ENCODE assay signal across 8 mouse cellular contexts in the genomic region with DNA sequence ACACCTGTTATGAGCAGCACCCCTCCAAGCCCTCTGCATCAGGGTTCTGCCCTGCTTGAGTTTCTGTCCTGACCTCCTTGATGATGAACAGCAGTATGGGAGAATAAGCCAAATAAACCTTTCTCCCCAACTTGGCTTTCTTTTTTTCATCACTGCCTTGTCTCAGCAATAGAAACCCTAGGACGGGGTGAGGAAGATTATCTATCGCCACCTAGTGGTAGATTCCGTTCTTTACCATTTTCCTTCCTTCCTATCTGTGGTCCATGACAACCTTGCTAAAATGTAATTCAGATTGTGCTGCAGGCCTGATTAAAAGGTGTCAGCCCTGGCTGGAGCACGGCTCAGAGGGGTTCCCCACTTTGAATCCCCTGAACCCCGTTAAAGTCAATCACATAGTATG. TPM values are rescaled to one million over a fixed set of nuclear protein-coding genes. Genes with fewer than 3 reads are reported as not detected.
DNase-seq lines count a peak whose midpoint lies in the region; ATAC-seq and TF ChIP-seq lines count a peak whose summit lies in the region.

No protein-coding gene starts in this region.

- DNase-seq in embryonic facial prominence, embryonic 11.5 days (ENCODE audit: low spot score), result peak; percentile 81
- no peak for DNase-seq in embryonic facial prominence, embryonic 10.5 days (ENCODE audit: low spot score)
- peak in 1 of 2 experiments; percentile 18 for DNase-seq in spleen, adult 2 months (ENCODE audit: low read depth in 1 of 2, low spot score in 2 of 2)
- no peak for DNase-seq in spleen, postnatal 4 days (ENCODE audit: low spot score in 2 of 2)
- DNase-seq in cerebellum, postnatal 25 days, result peak; percentile 15 to 28
- peak; percentile 81 for DNase-seq in induced T-regulatory cell, adult 2 months (ENCODE audit: low read depth)
- no peak for DNase-seq in ovary, postnatal 10 days (ENCODE audit: low spot score)

- peak; percentile 18; the same call in 1 of the 2 replicates for TF ChIP-seq CTCF in spleen, adult 2 months (IDR thresholded peaks at IDR 0.05; ENCODE audit: extremely low read depth, insufficient read depth, insufficient read length, insufficient replicate concordance)

- no peak overlapping the region for H3K4me2 ChIP-seq in embryonic facial prominence, embryonic 11.5 days (ENCODE audit: low read depth, low read length)
- no peak overlapping the region for H3K4me2 ChIP-seq in midbrain, embryonic 13.5 days (replicated peaks)

- WGBS in embryonic facial prominence, embryonic 11.5 days, result 2% methylated on average over 5 of the region's 5 CpGs
- WGBS in embryonic facial prominence, embryonic 10.5 days, result 8% methylated on average over 5 of the region's 5 CpGs
- 1% methylated on average over 5 of the region's 5 CpGs for WGBS in spleen, adult 2 months
- 3% methylated on average over 5 of the region's 5 CpGs for WGBS in midbrain, embryonic 13.5 days

- no peaks in the 10 kb centered on the region for H3K27me3 ChIP-seq in embryonic facial prominence, embryonic 11.5 days (ENCODE audit: control insufficient read depth, insufficient read depth, low read length)
- no peaks in the 10 kb centered on the region for H3K27me3 ChIP-seq in embryonic facial prominence, embryonic 10.5 days (replicated peaks; ENCODE audit: low read depth, poor library complexity, severe bottlenecking)
- H3K27me3 ChIP-seq in spleen, adult 2 months (ENCODE audit: control insufficient read depth, insufficient read depth, low read length), result no peaks in the 10 kb centered on the region
- H3K27me3 ChIP-seq in midbrain, embryonic 13.5 days, result no peaks in the 10 kb centered on the region

- peak; percentile 46; the same call in 1 of the 2 replicates for ATAC-seq in embryonic facial prominence, embryonic 11.5 days (replicated peaks; ENCODE audit: insufficient number of reproducible peaks, low FRiP score, low TSS enrichment, low read depth)
- ATAC-seq in midbrain, embryonic 13.5 days, result peak; percentile 60

- no peaks in the 10 kb centered on the region for H3K9me3 ChIP-seq in embryonic facial prominence, embryonic 11.5 days (replicated peaks; ENCODE audit: control insufficient read depth, low read length)
- H3K9me3 ChIP-seq in embryonic facial prominence, embryonic 10.5 days, result no peaks in the 10 kb centered on the region
- H3K9me3 ChIP-seq in midbrain, embryonic 13.5 days, result no peaks in the 10 kb centered on the region

- no peaks in the 10 kb centered on the region for H3K36me3 ChIP-seq in embryonic facial prominence, embryonic 11.5 days (replicated peaks; ENCODE audit: control insufficient read depth, insufficient read depth, low read depth, low read length)
- H3K36me3 ChIP-seq in embryonic facial prominence, embryonic 10.5 days (replicated peaks), result no peaks in the 10 kb centered on the region
- no peaks in the 10 kb centered on the region for H3K36me3 ChIP-seq in spleen, adult 2 months (ENCODE audit: control insufficient read depth, insufficient read depth, low read length)
- H3K36me3 ChIP-seq in midbrain, embryonic 13.5 days, result no peaks in the 10 kb centered on the region

- no peaks in the 10 kb centered on the region for H3K4me1 ChIP-seq in embryonic facial prominence, embryonic 11.5 days (ENCODE audit: control insufficient read depth, insufficient read depth, low read length)
- H3K4me1 ChIP-seq in embryonic facial prominence, embryonic 10.5 days, result peaks cover 8% of the 10 kb centered on the region; the same call in 1 of the 2 replicates
- no peaks in the 10 kb centered on the region for H3K4me1 ChIP-seq in spleen, adult 2 months (ENCODE audit: control insufficient read depth, insufficient read depth, insufficient read length)
- H3K4me1 ChIP-seq in midbrain, embryonic 13.5 days (replicated peaks), result peaks cover 17% of the 10 kb centered on the region

- H3K27ac ChIP-seq in embryonic facial prominence, embryonic 11.5 days (replicated peaks; ENCODE audit: low read depth, low read length), result no peak overlapping the region
- H3K27ac ChIP-seq in embryonic facial prominence, embryonic 10.5 days (replicated peaks), result no peak overlapping the region
- H3K27ac ChIP-seq in spleen, adult 2 months (ENCODE audit: insufficient read depth, low read length), result no peak overlapping the region
- H3K27ac ChIP-seq in midbrain, embryonic 13.5 days, result no peak overlapping the region

- H3K4me3 ChIP-seq in embryonic facial prominence, embryonic 11.5 days (ENCODE audit: low read depth, low read length), result no peak overlapping the region
- no peak overlapping the region for H3K4me3 ChIP-seq in embryonic facial prominence, embryonic 10.5 days
- H3K4me3 ChIP-seq in spleen, adult 2 months (ENCODE audit: extremely low read depth, insufficient read depth, insufficient read length), result no peak overlapping the region
- H3K4me3 ChIP-seq in midbrain, embryonic 13.5 days (replicated peaks), result no peak overlapping the region

- H3K9ac ChIP-seq in embryonic facial prominence, embryonic 11.5 days (replicated peaks; ENCODE audit: low read length), result no peak overlapping the region
- no peak overlapping the region for H3K9ac ChIP-seq in midbrain, embryonic 13.5 days (replicated peaks)

- no peak for TF ChIP-seq POLR2A in spleen, adult 2 months (IDR thresholded peaks at IDR 0.05; ENCODE audit: low read depth, low read length)

RNA-seq across cellular contexts. Expression of gene Ak7, which starts 16.9 kb away (rescaled TPM):
- polyA plus RNA-seq in embryonic facial prominence, embryonic 11.5 days (2014; fragmentation: Nextera tagmentation; extraction: Ambion mirVana), result 0.24 TPM in 1 of 2 replicates, not detected in the other
- polyA plus RNA-seq in embryonic facial prominence, embryonic 10.5 days (2016; fragmentation: Nextera tagmentation; extraction: Ambion mirVana), result 0.15 and 0.26 TPM in 2 replicates
- polyA plus RNA-seq in spleen, adult 2 months (2012; rRNA removed), result 0.02 and 0.07 TPM in 2 replicates
- polyA plus RNA-seq in midbrain, embryonic 13.5 days (2015; fragmentation: Nextera tagmentation; extraction: Ambion mirVana), result 0.67 and 1.6 TPM in 2 replicates

RNA-seq across cellular contexts. Expression of gene Atg2b, which starts 37.6 kb away (rescaled TPM):
- polyA plus RNA-seq in embryonic facial prominence, embryonic 11.5 days (2014; fragmentation: Nextera tagmentation; extraction: Ambion mirVana), result 11.7 and 12.6 TPM in 2 replicates
- 13.0 and 14.3 TPM in 2 replicates for polyA plus RNA-seq in embryonic facial prominence, embryonic 10.5 days (2016; fragmentation: Nextera tagmentation; extraction: Ambion mirVana)
- polyA plus RNA-seq in spleen, adult 2 months (2012; rRNA removed), result 11.6 and 12.6 TPM in 2 replicates
- polyA plus RNA-seq in midbrain, embryonic 13.5 days (2015; fragmentation: Nextera tagmentation; extraction: Ambion mirVana), result 14.0 and 14.5 TPM in 2 replicates

RNA-seq across cellular contexts. Expression of gene Gskip, which starts 38.0 kb away (rescaled TPM):
- 34.5 and 36.2 TPM in 2 replicates for polyA plus RNA-seq in embryonic facial prominence, embryonic 11.5 days (2014; fragmentation: Nextera tagmentation; extraction: Ambion mirVana)
- polyA plus RNA-seq in embryonic facial prominence, embryonic 10.5 days (2016; fragmentation: Nextera tagmentation; extraction: Ambion mirVana), result 37.0 and 39.3 TPM in 2 replicates
- 5.2 TPM in 2 replicates for polyA plus RNA-seq in spleen, adult 2 months (2012; rRNA removed)
- polyA plus RNA-seq in midbrain, embryonic 13.5 days (2015; fragmentation: Nextera tagmentation; extraction: Ambion mirVana), result 37.8 and 39.4 TPM in 2 replicates

Comparison
In these comparisons a context has a peak if more than half of its experiments do, and no peak if none do; other contexts are left out.
1. DNase-seq: peak in embryonic facial prominence, embryonic 11.5 days (single experiment), cerebellum, postnatal 25 days (2 of 2) and induced T-regulatory cell, adult 2 months (single experiment); none in embryonic facial prominence, embryonic 10.5 days (single experiment), spleen, postnatal 4 days (0 of 2) and ovary, postnatal 10 days (single experiment).